Mouse (Mus musculus) gastrocnemius, postnatal 14 days (tissue): Measurements from ENCODE around the gene Lpp. TPM values are rescaled to one million over a fixed set of nuclear protein-coding genes. Genes with fewer than 3 reads are reported as not detected.
"Not testable (repeated sequence)": the region's sequence is repeated elsewhere in the genome, so short reads cannot be mapped to it uniquely, and the experiment has no call there.

Experiments
- DNase-seq: peaks from one replicate; pipeline ENCODE4 v3.0.0; 2021; ENCODE audit warnings: mixed read lengths
- intact Hi-C: fragments of 180-260 bp; cut with DNase I; formaldehyde crosslinking; loops from one replicate; pipeline ENCODE4 v1.15.1; 2025; ENCODE audit warnings: low total_unique reads
- total RNA-seq, 2 experiments: library from RNA; stranded (reverse); gene quantifications; 2 replicates each; pipeline ENCODE4 v1.2.3; 2021

The Lpp gene
- total RNA-seq, 2 experiments from 2014 or later = 27.5 to 30.2 TPM

- DNase-seq = no peak
- intact Hi-C loops = no loop called here
Measured at GRCm38 (mm10) chr16:24977771-24978170, 584.5 kb downstream of the Lpp start.

- intact Hi-C loops = no loop called here
Measured at GRCm38 (mm10) chr16:24978226-24978625, 584.9 kb downstream of the Lpp start.

GRCm38 (mm10) chr16:24979391-24979790, 586.1 kb downstream of the Lpp start:
- no peak for DNase-seq
- intact Hi-C loops = no loop called here

More at GRCm38 (mm10) chr16:24978226-24978625, 584.9 kb downstream of the Lpp start:
- DNase-seq = no peak

- intact Hi-C loops = no loop called here
- DNase-seq = no peak
Measured at GRCm38 (mm10) chr16:24982828-24983227, 589.5 kb downstream of the Lpp start.

- intact Hi-C loops = no loop called here
Measured at GRCm38 (mm10) chr16:24990331-24990730, 597.0 kb downstream of the Lpp start.

GRCm38 (mm10) chr16:24991059-24991541, 597.8 kb downstream of the Lpp start:
- no peak for DNase-seq
- intact Hi-C loops = no loop called here

More at GRCm38 (mm10) chr16:24990331-24990730, 597.0 kb downstream of the Lpp start:
- no peak for DNase-seq

- intact Hi-C loops = no loop called here
- no peak for DNase-seq
Measured at GRCm38 (mm10) chr16:24991995-24992394, 598.7 kb downstream of the Lpp start.

- intact Hi-C loops = no loop called here
- no peak for DNase-seq
Measured at GRCm38 (mm10) chr16:24992494-24992893, 599.2 kb downstream of the Lpp start.

- no peak for DNase-seq
- intact Hi-C loops = no loop called here
Measured at GRCm38 (mm10) chr16:25010980-25011877, 617.9 kb downstream of the Lpp start.

GRCm38 (mm10) chr16:25012938-25013337, 619.6 kb downstream of the Lpp start:
- intact Hi-C loops = no loop called here
- DNase-seq = no peak

GRCm38 (mm10) chr16:25016261-25016836, 623.0 kb downstream of the Lpp start:
- no peak for DNase-seq
- intact Hi-C loops = no loop called here

- no peak for DNase-seq
- intact Hi-C loops = no loop called here
Measured at GRCm38 (mm10) chr16:25017046-25017445, 623.7 kb downstream of the Lpp start.

- DNase-seq, intact Hi-C loops: not testable (repeated sequence)
Measured at GRCm38 (mm10) chr16:25021743-25022359, 628.5 kb downstream of the Lpp start.

GRCm38 (mm10) chr16:25024591-25024990, 631.3 kb downstream of the Lpp start:
- no peak for DNase-seq
- intact Hi-C loops = no loop called here

- intact Hi-C loops = no loop called here
Measured at GRCm38 (mm10) chr16:25026191-25026590, 632.9 kb downstream of the Lpp start.

GRCm38 (mm10) chr16:25029548-25029947, 636.2 kb downstream of the Lpp start:
- no peak for DNase-seq
- intact Hi-C loops = no loop called here

More at GRCm38 (mm10) chr16:25026191-25026590, 632.9 kb downstream of the Lpp start:
- DNase-seq = no peak

GRCm38 (mm10) chr16:25037361-25037760, 644.1 kb downstream of the Lpp start:
- intact Hi-C loops = no loop called here
- no peak for DNase-seq

- no peak for DNase-seq
- intact Hi-C loops = no loop called here
Measured at GRCm38 (mm10) chr16:25038529-25038928, 645.2 kb downstream of the Lpp start.

- DNase-seq = no peak
- intact Hi-C loops = no loop called here
Measured at GRCm38 (mm10) chr16:25039904-25040303, 646.6 kb downstream of the Lpp start.

- DNase-seq = no peak
- intact Hi-C loops = no loop called here
Measured at GRCm38 (mm10) chr16:25041165-25041564, 647.9 kb downstream of the Lpp start.
